Mouse (Mus musculus) heart, postnatal 0 days (tissue): ENCODE measurements around the gene Dock1.

Experiments used
- CTCF ChIP-seq: IDR thresholded peaks from 2 replicates; pipeline ENCODE4 v1.5.1; 2016; ENCODE audit warnings: antibody characterized with exemption, control low read depth, low read depth
- EP300 ChIP-seq: IDR thresholded peaks from 2 replicates; pipeline ENCODE4 v1.6.1; 2016; ENCODE audit warnings: antibody characterized with exemption, low read depth

DNA sequence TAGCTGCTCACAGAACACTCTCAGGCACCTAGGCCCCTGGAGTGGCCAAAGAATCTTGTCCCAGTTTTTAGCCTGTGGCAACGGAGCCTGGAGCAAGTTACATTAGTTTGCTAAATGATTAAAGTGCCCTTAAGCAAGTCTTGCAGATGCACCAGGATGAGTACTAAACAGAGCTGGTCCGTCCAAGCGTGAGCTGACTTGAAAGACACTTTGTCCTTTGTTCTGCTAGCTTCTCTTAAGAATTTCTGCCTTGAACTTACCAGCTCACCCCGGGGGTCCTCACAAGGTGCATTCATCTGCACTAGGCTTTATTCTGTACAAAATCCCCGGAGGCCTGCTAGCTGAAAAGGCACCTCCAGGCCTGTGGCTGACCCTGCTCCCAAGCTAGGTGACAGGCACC lies 394.8 kb downstream of the Dock1 start:
- TF ChIP-seq CTCF (no peak), EP300 (no peak)
